Mouse (Mus musculus) MEL (cell line): ENCODE results near the gene Lnx1.

Source experiments
- CHD2 ChIP-seq: IDR thresholded peaks from 2 replicates; pipeline ENCODE4 v1.6.1; 2011; ENCODE audit warnings: low read length, improper control_type of control experiment
- EP300 ChIP-seq, 2 experiments: IDR thresholded peaks; 2 replicates each; pipeline ENCODE4 v1.6.1; 2011; ENCODE audit warnings: improper control_type of control experiment in 2 of 2, low read length in 2 of 2, low read depth in 1 of 2, mild to moderate bottlenecking in 1 of 2
- GATA1 ChIP-seq: IDR thresholded peaks from 2 replicates; pipeline ENCODE4 v1.6.1; 2011; ENCODE audit warnings: low read depth, low read length, improper control_type of control experiment
- HCFC1 ChIP-seq: IDR thresholded peaks from 2 replicates; pipeline ENCODE4 v1.6.1; 2012; ENCODE audit warnings: low read depth, mild to moderate bottlenecking, inconsistent platforms, low read length, improper control_type of control experiment, moderate library complexity
- MAFK ChIP-seq: IDR thresholded peaks from 2 replicates; pipeline ENCODE4 v1.6.1; 2011; ENCODE audit warnings: low read depth, mild to moderate bottlenecking, low read length, improper control_type of control experiment, borderline replicate concordance
- RAD21 ChIP-seq: IDR thresholded peaks from 2 replicates; pipeline ENCODE4 v1.6.1; 2011; ENCODE audit warnings: mild to moderate bottlenecking, low read depth, low read length, improper control_type of control experiment

- TF ChIP-seq RAD21 (no peak), HCFC1 (no peak), GATA1 (no peak), CHD2 (no peak), MAFK (no peak), EP300 (IDR thresholded peaks at IDR 0.05; ENCODE audit: low read depth in 1 of 2, low read length in 2 of 2) (no peak)
Measured at GRCm38 (mm10) chr5:74739435-74739834, 36.7 kb upstream of the Lnx1 start.
